Mouse (Mus musculus) midbrain, embryonic 14.5 days (tissue): Measurements from ENCODE around the gene Fbll1. TPM values are rescaled to one million over a fixed set of nuclear protein-coding genes. Genes with fewer than 3 reads are reported as not detected.

Experiments
- ATAC-seq: fragments of 200-750 bp; cut with Nextera tagmentation; 2 replicates; pipeline ENCODE4 v1.8.0; 2017; ENCODE audit warnings: moderate number of reproducible peaks, moderate library complexity; ENCODE audit not compliant: low FRiP score, low TSS enrichment
- DNase-seq: peaks from one replicate; pipeline ENCODE4 v3.0.0-alpha.2; 2015
- H3K27ac ChIP-seq: fragments of 300-500 bp; sonication (generic); replicated peaks from 2 replicates; pipeline ENCODE4 v1.5.1; 2014; ENCODE audit warnings: mild to moderate bottlenecking, low read depth, low read length, moderate library complexity
- H3K27me3 ChIP-seq: fragments of 300-500 bp; sonication (generic); 2 replicates; pipeline ENCODE4 v1.6.1; 2014; ENCODE audit warnings: low read length, control low read depth, mixed read lengths; ENCODE audit not compliant: control insufficient read depth, insufficient read depth
- H3K36me3 ChIP-seq: fragments of 300-500 bp; sonication (generic); 2 replicates; pipeline ENCODE4 v1.6.1; 2014; ENCODE audit warnings: low read length, control low read depth; ENCODE audit not compliant: control insufficient read depth, insufficient read depth
- H3K4me1 ChIP-seq: fragments of 300-500 bp; sonication (generic); 2 replicates; pipeline ENCODE4 v1.6.1; 2014; ENCODE audit warnings: mild to moderate bottlenecking, antibody characterized with exemption, low read length, control low read depth; ENCODE audit not compliant: control insufficient read depth, insufficient read depth
- H3K4me2 ChIP-seq: fragments of 300-500 bp; sonication (generic); 2 replicates; pipeline ENCODE4 v1.6.1; 2014; ENCODE audit warnings: mild to moderate bottlenecking, low read length, moderate library complexity
- H3K4me3 ChIP-seq: fragments of 300-500 bp; sonication (generic); replicated peaks from 2 replicates; pipeline ENCODE4 v1.5.1; 2014; ENCODE audit warnings: low read depth, low read length
- H3K9ac ChIP-seq: fragments of 300-500 bp; sonication (generic); replicated peaks from 2 replicates; pipeline ENCODE4 v1.6.1; 2014; ENCODE audit warnings: mild to moderate bottlenecking, low read length, moderate library complexity
- H3K9me3 ChIP-seq: fragments of 300-500 bp; sonication (generic); 2 replicates; pipeline ENCODE4 v1.6.1; 2016; ENCODE audit warnings: low read length, control low read depth, mixed read lengths; ENCODE audit not compliant: control insufficient read depth
- WGBS: fragments of 180-500 bp; shearing (Covaris S2); extraction: QIAGEN DNeasy Blood & Tissue Kit; methylation state at CpG from one replicate; pipeline ENCODE4 v1.1.7; 2014; 5-methylcytosine and 5-hydroxymethylcytosine counted together
- polyA plus RNA-seq: library from polyadenylated mRNA; unstranded; fragments of >200 nt; fragmentation: Nextera tagmentation; extraction: Ambion mirVana; gene quantifications from 2 replicates; pipeline ENCODE4 v1.2.1, GENCODE M21; 2014

The Fbll1 gene
- polyA plus RNA-seq, 1 experiment from 2014 or later, result 24.7 TPM

- H3K27me3 ChIP-seq, result no peaks in the 10 kb centered on the region
- no peak overlapping the region for H3K4me3 ChIP-seq
- DNase-seq (no peak), ATAC-seq (no peak)
- no peak overlapping the region for H3K9ac ChIP-seq
- 91% methylated on average over 3 of the region's 3 CpGs for WGBS
- no peak overlapping the region for H3K4me2 ChIP-seq
- no peaks in the 10 kb centered on the region for H3K9me3 ChIP-seq
- no peak overlapping the region for H3K27ac ChIP-seq
- peaks cover 8% of the 10 kb centered on the region; the same call in 1 of the 2 replicates for H3K4me1 ChIP-seq
- H3K36me3 ChIP-seq, result peaks cover 47% of the 10 kb centered on the region
Measured at GRCm38 (mm10) chr11:35776452-35776851, 22.2 kb downstream of the Fbll1 start.

GRCm38 (mm10) chr11:35775606-35776005 lies 23.1 kb downstream of the Fbll1 start:
- H3K4me2 ChIP-seq, result no peak overlapping the region
- ATAC-seq (no peak), DNase-seq (no peak)
- H3K4me3 ChIP-seq, result no peak overlapping the region
- no peaks in the 10 kb centered on the region for H3K27me3 ChIP-seq
- WGBS, result 96% methylated on average over 3 of the region's 3 CpGs
- peaks cover 17% of the 10 kb centered on the region for H3K4me1 ChIP-seq
- no peak overlapping the region for H3K27ac ChIP-seq
- peaks cover 44% of the 10 kb centered on the region for H3K36me3 ChIP-seq
- H3K9ac ChIP-seq, result no peak overlapping the region
- H3K9me3 ChIP-seq, result no peaks in the 10 kb centered on the region

- Histone ChIP-seq H3K9me3 (no peaks in the 10 kb centered on the region), H3K27me3 (no peaks in the 10 kb centered on the region)
Measured at GRCm38 (mm10) chr11:35770741-35771504, 27.8 kb downstream of the Fbll1 start.

GRCm38 (mm10) chr11:35769746-35770437 lies 28.8 kb downstream of the Fbll1 start:
- H3K9me3 ChIP-seq, result no peaks in the 10 kb centered on the region
- peak overlapping the region; percentile 79 for H3K4me2 ChIP-seq
- H3K4me1 ChIP-seq, result peaks cover 19% of the 10 kb centered on the region
- ATAC-seq, result peak; percentile 87
- H3K36me3 ChIP-seq, result no peaks in the 10 kb centered on the region
- peak overlapping the region; percentile 94 for H3K4me3 ChIP-seq
- no peak for DNase-seq
- no peaks in the 10 kb centered on the region for H3K27me3 ChIP-seq
- peak overlapping the region; percentile 96 for H3K27ac ChIP-seq
- 0% methylated on average over 41 of the region's 41 CpGs for WGBS
- peak overlapping the region; percentile 98 for H3K9ac ChIP-seq

More at GRCm38 (mm10) chr11:35770741-35771504, 27.8 kb downstream of the Fbll1 start:
- ATAC-seq, result no peak
- 72% methylated on average over 9 of the region's 9 CpGs for WGBS
- peak overlapping the region; percentile 98 for H3K9ac ChIP-seq
- H3K27ac ChIP-seq, result no peak overlapping the region
- no peaks in the 10 kb centered on the region for H3K36me3 ChIP-seq
- H3K4me2 ChIP-seq, result peak overlapping the region; percentile 79
- peak overlapping the region; percentile 94 for H3K4me3 ChIP-seq
- no peak for DNase-seq
- H3K4me1 ChIP-seq, result peaks cover 19% of the 10 kb centered on the region

- Histone ChIP-seq H3K4me1 (peaks cover 19% of the 10 kb centered on the region), H3K4me3 (peak within 1 kb of the TSS; percentile 94), H3K27me3 (no peaks in the 10 kb centered on the region), H3K9ac (peak within 1 kb of the TSS; percentile 98), H3K4me2 (peak within 1 kb of the TSS; percentile 79), H3K36me3 (no peaks in the 10 kb centered on the region), H3K27ac (peak within 1 kb of the TSS; percentile 96), H3K9me3 (no peaks in the 10 kb centered on the region)
- DNase-seq, result peak; percentile 99
- 1% methylated on average over 50 of the region's 50 CpGs for WGBS
- peak; percentile 99 for ATAC-seq
Measured at GRCm38 (mm10) chr11:35769188-35769745, 29.4 kb downstream of the Fbll1 start, which contains the start of gene Pank3. TSS of gene Pank3 (plus strand) at chr11:35769484.

- Histone ChIP-seq H3K4me2 (no peak overlapping the region), H3K9me3 (no peaks in the 10 kb centered on the region), H3K4me3 (no peak overlapping the region), H3K27me3 (no peaks in the 10 kb centered on the region), H3K4me1 (peaks cover 14% of the 10 kb centered on the region), H3K27ac (no peak overlapping the region), H3K9ac (no peak overlapping the region), H3K36me3 (no peaks in the 10 kb centered on the region)
- no peak for ATAC-seq
- no peak for DNase-seq
- WGBS, result 89% methylated on average over 5 of the region's 5 CpGs
Measured at GRCm38 (mm10) chr11:35766845-35767244, 31.8 kb downstream of the Fbll1 start.

DNA sequence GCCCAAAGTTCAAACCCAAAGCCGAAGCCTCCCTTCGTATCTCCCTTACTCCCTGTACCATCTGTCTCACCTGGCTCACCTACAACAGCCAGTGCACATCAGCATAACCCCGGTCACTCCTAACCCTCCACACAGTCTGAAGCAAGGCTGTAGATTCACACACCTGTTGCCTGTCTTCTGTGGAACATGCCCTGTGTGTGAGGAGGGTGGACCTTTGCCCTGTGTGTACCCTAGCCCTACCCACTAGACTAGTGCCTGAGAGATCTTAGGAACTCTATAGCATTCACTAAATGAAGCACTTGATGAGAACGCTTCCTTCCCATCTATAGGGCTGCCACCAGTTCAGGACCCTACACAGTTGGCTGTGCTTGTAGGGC lies 38.1 kb downstream of the Fbll1 start:
- 97% methylated on average over 4 of the region's 4 CpGs for WGBS
- no peak overlapping the region for H3K4me3 ChIP-seq

DNA sequence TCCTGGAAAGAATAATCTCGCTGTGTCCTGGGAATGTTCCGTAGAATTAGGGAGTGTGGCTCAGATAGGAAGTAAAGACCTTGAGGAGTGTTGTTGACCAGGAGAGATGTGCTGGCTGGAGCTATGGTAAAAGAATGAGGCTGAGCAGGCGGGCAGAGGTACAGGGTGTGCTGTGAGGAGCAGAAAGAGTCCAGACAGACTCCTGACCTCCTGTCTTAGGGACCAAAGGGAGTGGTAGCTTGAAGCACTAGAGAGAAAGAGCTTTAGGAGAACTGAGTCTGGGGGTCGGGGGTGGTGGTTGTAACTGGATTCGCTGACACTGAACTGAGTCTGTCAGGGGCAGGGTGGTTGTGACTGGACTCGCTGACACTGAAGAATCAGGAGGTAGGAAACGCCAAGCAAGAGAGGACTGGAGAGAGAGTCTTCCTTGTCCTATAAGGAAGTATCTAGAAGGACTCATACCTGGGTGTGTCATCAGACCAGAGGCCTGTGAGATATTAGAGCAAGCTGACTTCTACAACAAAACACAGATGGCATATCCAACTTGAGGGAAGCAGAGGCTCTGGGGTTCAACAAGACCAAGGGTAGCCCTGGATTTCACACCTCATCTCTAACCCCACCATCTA lies 38.6 kb downstream of the Fbll1 start:
- H3K4me2 ChIP-seq, result no peak overlapping the region
- H3K9ac ChIP-seq, result no peak overlapping the region
- WGBS, result 89% methylated on average over 7 of the region's 7 CpGs
- H3K4me3 ChIP-seq, result no peak overlapping the region
- ATAC-seq (no peak), DNase-seq (no peak)
- H3K27ac ChIP-seq, result no peak overlapping the region
- H3K4me1 ChIP-seq, result no peaks in the 10 kb centered on the region
- no peaks in the 10 kb centered on the region for H3K36me3 ChIP-seq
- H3K9me3 ChIP-seq, result no peaks in the 10 kb centered on the region
- no peaks in the 10 kb centered on the region for H3K27me3 ChIP-seq

More for the DNA sequence above, 38.1 kb downstream of the Fbll1 start:
- Histone ChIP-seq H3K27ac (no peak overlapping the region), H3K9ac (no peak overlapping the region), H3K27me3 (no peaks in the 10 kb centered on the region), H3K4me1 (no peaks in the 10 kb centered on the region), H3K36me3 (no peaks in the 10 kb centered on the region), H3K9me3 (no peaks in the 10 kb centered on the region), H3K4me2 (no peak overlapping the region)
- ATAC-seq (no peak), DNase-seq (no peak)
